Mouse (Mus musculus) left cerebral cortex, adult 8-10 months (tissue): Measurements from ENCODE around the gene Acbd7. TPM values are rescaled to one million over a fixed set of nuclear protein-coding genes. Genes with fewer than 3 reads are reported as not detected.

ENCODE experiments used
- DNase-seq, 2 experiments: peaks; one replicate each; pipeline ENCODE4 v3.0.0; 2022; ENCODE audit warnings: low spot score in 2 of 2
- total RNA-seq, 4 experiments: library from RNA; stranded (reverse); gene quantifications; 2 replicates each; pipeline ENCODE4 v1.2.4; 2022

Gene Acbd7
- total RNA-seq, 4 experiments from 2014 or later = 1.0 to 1.6 TPM; not detected in 2

- no peak for DNase-seq
Observed at GRCm38 (mm10) chr2:3365127-3365526, 29.2 kb downstream of the Acbd7 start.

- DNase-seq = no peak
Observed at GRCm38 (mm10) chr2:3387105-3387860, 51.3 kb downstream of the Acbd7 start.

Other genes with a start within 250 kb of the Acbd7 start
- 10 to 100 TPM; 68.3 to 79.5 (median 69.0) TPM for gene Fam171a1, start 221.9 kb upstream of the Acbd7 start, total RNA-seq
- 10 to 100 TPM; 86.3 to 98.2 (median 91.2) TPM for gene Nmt2, start 52.0 kb upstream of the Acbd7 start, total RNA-seq
- 10 to 100 TPM; 10.0 to 12.3 (median 10.1) TPM for gene Rpp38, start 3.5 kb upstream of the Acbd7 start, total RNA-seq
- not detected for gene Olah, start 61.0 kb downstream of the Acbd7 start, total RNA-seq
- 1 to 10 TPM; 1.1 to 4.1 (median 1.9) TPM for gene Meig1, start 86.5 kb downstream of the Acbd7 start, total RNA-seq
- 10 to 100 TPM; 10.3 to 13.9 (median 10.9) TPM for gene Dclre1c, start 88.0 kb downstream of the Acbd7 start, total RNA-seq
- 1 to 10 TPM; 2.8 to 4.1 (median 3.6) TPM for gene Suv39h2, start 138.9 kb downstream of the Acbd7 start, total RNA-seq
- gene Gm45902, start 176.6 kb downstream of the Acbd7 start, total RNA-seq = 1 to 10 TPM; 4.3 to 5.6 (median 4.6) TPM
- gene Hspa14, start 176.6 kb downstream of the Acbd7 start, total RNA-seq = 10 to 100 TPM; 45.6 to 51.2 (median 48.0) TPM
- gene Cdnf, start 176.9 kb downstream of the Acbd7 start, total RNA-seq = 1 to 10 TPM; 1.2 to 2.5 (median 1.8) TPM
- 1 to 10 TPM; 7.1 to 9.5 (median 8.3) TPM for gene Fam107b, start 234.3 kb downstream of the Acbd7 start, total RNA-seq